Mouse (Mus musculus) cortical plate, adult 2 months (tissue): Measurements from ENCODE around the gene Ankrd6.

Experiments used
- CTCF ChIP-seq: fragments of 200-500 bp; IDR thresholded peaks from 2 replicates; pipeline ENCODE4 v1.5.1; 2011; ENCODE audit warnings: mild to moderate bottlenecking, control low read depth, low read length; ENCODE audit not compliant: insufficient read depth; ENCODE audit errors: extremely low read depth
- POLR2A ChIP-seq: fragments of 200-500 bp; IDR thresholded peaks from 2 replicates; pipeline ENCODE4 v1.6.1; 2011; ENCODE audit warnings: mild to moderate bottlenecking, low read length, control low read depth; ENCODE audit not compliant: insufficient read depth; ENCODE audit errors: extremely low read depth

DNA sequence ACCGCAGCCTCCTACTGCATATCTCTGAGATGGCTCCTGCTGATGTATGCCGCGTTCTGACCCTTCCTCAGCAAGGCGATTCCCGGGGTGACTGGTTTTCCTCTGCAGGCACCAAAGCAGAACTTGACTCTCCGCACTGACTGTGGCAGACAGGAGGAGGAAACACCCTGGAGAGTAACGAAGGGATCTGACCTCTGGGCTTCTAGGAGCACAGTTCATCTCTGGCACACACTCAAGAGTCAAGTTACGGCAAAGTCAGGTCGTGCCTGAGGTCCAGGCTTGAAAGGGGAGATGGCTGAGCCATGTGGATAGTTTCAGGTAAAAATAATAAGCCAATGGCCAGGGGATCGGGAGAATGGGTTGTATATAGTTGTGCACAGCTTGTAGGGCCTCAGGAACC, 121.3 kb downstream of the Ankrd6 start:
- no peak for TF ChIP-seq CTCF
- no peak for TF ChIP-seq POLR2A
